Mouse (Mus musculus): ENCODE data around the gene Gli1. TPM values are rescaled to one million over a fixed set of nuclear protein-coding genes. Genes with fewer than 3 reads are reported as not detected.

Gene Gli1
- total RNA-seq, 1 experiment from 2014 or later, result not detected

GRCm38 (mm10) chr10:127295986-127296794, 45.6 kb downstream of the Gli1 start:
- no peak for ATAC-seq (replicated peaks; ENCODE audit: low read depth, poor library complexity, severe bottlenecking)

GRCm38 (mm10) chr10:127294895-127295510, 46.8 kb downstream of the Gli1 start:
- ATAC-seq (replicated peaks; ENCODE audit: low read depth, poor library complexity, severe bottlenecking), result no peak

GRCm38 (mm10) chr10:127293590-127294113, 48.1 kb downstream of the Gli1 start:
- no peak for ATAC-seq (replicated peaks; ENCODE audit: low read depth, poor library complexity, severe bottlenecking)

- ATAC-seq (replicated peaks; ENCODE audit: low read depth, poor library complexity, severe bottlenecking), result no peak
Measured at GRCm38 (mm10) chr10:127292987-127293538, 48.7 kb downstream of the Gli1 start.

- ATAC-seq (replicated peaks; ENCODE audit: low read depth, poor library complexity, severe bottlenecking), result peak; percentile 10
Measured at GRCm38 (mm10) chr10:127291881-127292638, 49.7 kb downstream of the Gli1 start.

GRCm38 (mm10) chr10:127290930-127291880, 50.6 kb downstream of the Gli1 start:
- ATAC-seq (replicated peaks; ENCODE audit: low read depth, poor library complexity, severe bottlenecking), result peak; percentile 3; the same call in 1 of the 2 replicates

- ATAC-seq (replicated peaks; ENCODE audit: low read depth, poor library complexity, severe bottlenecking), result peak; percentile 68
Measured at GRCm38 (mm10) chr10:127290307-127290929, 51.4 kb downstream of the Gli1 start.

GRCm38 (mm10) chr10:127289573-127290191, 52.1 kb downstream of the Gli1 start:
- peak; percentile 4; the same call in 1 of the 2 replicates for ATAC-seq (replicated peaks; ENCODE audit: low read depth, poor library complexity, severe bottlenecking)

GRCm38 (mm10) chr10:127288800-127289572, 52.8 kb downstream of the Gli1 start, which contains the start of gene Mbd6:
Gene Mbd6, minus strand, starts transcription at chr10:127289018.
- ATAC-seq (replicated peaks; ENCODE audit: low read depth, poor library complexity, severe bottlenecking), result peak; percentile 36

GRCm38 (mm10) chr10:127288328-127288799, 53.4 kb downstream of the Gli1 start:
- ATAC-seq (replicated peaks; ENCODE audit: low read depth, poor library complexity, severe bottlenecking), result no peak

GRCm38 (mm10) chr10:127287936-127288293, 53.9 kb downstream of the Gli1 start:
- ATAC-seq (replicated peaks; ENCODE audit: low read depth, poor library complexity, severe bottlenecking), result no peak

- no peak for ATAC-seq (replicated peaks; ENCODE audit: low read depth, poor library complexity, severe bottlenecking)
Measured at GRCm38 (mm10) chr10:127287271-127287935, 54.4 kb downstream of the Gli1 start.

GRCm38 (mm10) chr10:127286730-127287129, 55.0 kb downstream of the Gli1 start:
- no peak for ATAC-seq (replicated peaks; ENCODE audit: low read depth, poor library complexity, severe bottlenecking)

- ATAC-seq (replicated peaks; ENCODE audit: low read depth, poor library complexity, severe bottlenecking), result no peak
Measured at GRCm38 (mm10) chr10:127286194-127286593, 55.6 kb downstream of the Gli1 start.

- ATAC-seq (replicated peaks; ENCODE audit: low read depth, poor library complexity, severe bottlenecking), result no peak
Measured at GRCm38 (mm10) chr10:127285644-127286043, 56.1 kb downstream of the Gli1 start.

GRCm38 (mm10) chr10:127284724-127285500, 56.9 kb downstream of the Gli1 start:
- ATAC-seq (replicated peaks; ENCODE audit: low read depth, poor library complexity, severe bottlenecking), result no peak

All from common myeloid progenitor, adult 5-6 weeks (primary cell).